Mouse (Mus musculus) MEL (cell line): Measurements from ENCODE around the gene Zmat5. TPM values are rescaled to one million over a fixed set of nuclear protein-coding genes. Genes with fewer than 3 reads are reported as not detected.

Experiments
- DNase-seq: peaks from one replicate; pipeline ENCODE4 v3.0.0; 2011; ENCODE audit warnings: low read depth, low spot score
- H3K27ac ChIP-seq: 2 replicates; pipeline ENCODE4 v1.5.1; 2012; ENCODE audit warnings: low read depth, mild to moderate bottlenecking, control low read depth, low read length, moderate library complexity; ENCODE audit not compliant: control insufficient read depth
- H3K27me3 ChIP-seq, 2 experiments: fragments of 150-350 bp in 1 of 2; sonication (generic) in 1 of 2; 2 replicates each; pipeline ENCODE4 v1.6.1; 2012; ENCODE audit warnings: low read length in 2 of 2, mild to moderate bottlenecking in 2 of 2, improper control_type of control experiment in 1 of 2, moderate library complexity in 1 of 2; ENCODE audit not compliant: insufficient read depth in 2 of 2, control insufficient read depth in 1 of 2
- H3K36me3 ChIP-seq, 2 experiments: 2 replicates each; pipeline ENCODE4 v1.6.1; 2012 to 2014; ENCODE audit warnings: low read length in 2 of 2, improper control_type of control experiment in 1 of 2, inconsistent platforms in 1 of 2, mild to moderate bottlenecking in 1 of 2; ENCODE audit not compliant: insufficient read depth in 2 of 2, control insufficient read depth in 1 of 2
- H3K4me1 ChIP-seq, 2 experiments: fragments of 150-350 bp in 1 of 2; sonication (generic) in 1 of 2; 2 replicates each; pipeline ENCODE4 v1.6.1; 2012; ENCODE audit warnings: low read length in 2 of 2, improper control_type of control experiment in 1 of 2, mild to moderate bottlenecking in 1 of 2; ENCODE audit not compliant: insufficient read depth in 2 of 2, control insufficient read depth in 1 of 2
- H3K4me3 ChIP-seq, 2 experiments: fragments of 150-350 bp in 1 of 2; sonication (generic) in 1 of 2; 2 replicates each; pipeline ENCODE4 v1.5.1; 2012; ENCODE audit warnings: low read depth in 2 of 2, low read length in 2 of 2, mild to moderate bottlenecking in 2 of 2, moderate library complexity in 2 of 2, control low read depth in 1 of 2, improper control_type of control experiment in 1 of 2; ENCODE audit not compliant: control insufficient read depth in 1 of 2, insufficient read depth in 1 of 2
- H3K79me2 ChIP-seq: 2 replicates; pipeline ENCODE4 v1.6.1; 2012; ENCODE audit warnings: mild to moderate bottlenecking, low read length, moderate library complexity; ENCODE audit not compliant: control insufficient read depth, poor library complexity, insufficient read depth
- H3K9ac ChIP-seq: 2 replicates; pipeline ENCODE4 v1.6.1; 2012; ENCODE audit warnings: low read depth, mild to moderate bottlenecking, control low read depth, low read length, moderate library complexity; ENCODE audit not compliant: control insufficient read depth, poor library complexity, severe bottlenecking
- H3K9me3 ChIP-seq: fragments of 150-350 bp; sonication (generic); replicated peaks from 2 replicates; pipeline ENCODE4 v1.6.1; 2012; ENCODE audit warnings: mild to moderate bottlenecking, low read length, improper control_type of control experiment, moderate library complexity; ENCODE audit not compliant: insufficient read depth
- BHLHE40 ChIP-seq: IDR thresholded peaks from 2 replicates; pipeline ENCODE4 v1.6.1; 2012; ENCODE audit warnings: low read depth, mild to moderate bottlenecking, inconsistent platforms, low read length, improper control_type of control experiment, borderline replicate concordance
- CHD1 ChIP-seq: IDR thresholded peaks from 2 replicates; pipeline ENCODE4 v1.6.1; 2012; ENCODE audit warnings: low read depth, mild to moderate bottlenecking, inconsistent platforms, low read length, improper control_type of control experiment
- CHD2 ChIP-seq: IDR thresholded peaks from 2 replicates; pipeline ENCODE4 v1.6.1; 2011; ENCODE audit warnings: low read length, improper control_type of control experiment
- ELF1 ChIP-seq: IDR thresholded peaks from 2 replicates; pipeline ENCODE4 v1.6.1; 2014; ENCODE audit warnings: low read depth, mild to moderate bottlenecking, inconsistent platforms, low read length, improper control_type of control experiment, moderate library complexity
- EP300 ChIP-seq, 2 experiments: IDR thresholded peaks; 2 replicates each; pipeline ENCODE4 v1.6.1; 2011; ENCODE audit warnings: improper control_type of control experiment in 2 of 2, low read length in 2 of 2, low read depth in 1 of 2, mild to moderate bottlenecking in 1 of 2
- ETS1 ChIP-seq: IDR thresholded peaks from 2 replicates; pipeline ENCODE4 v1.6.1; 2012; ENCODE audit warnings: low read depth, mild to moderate bottlenecking, inconsistent platforms, low read length, improper control_type of control experiment, moderate library complexity
- GABPA ChIP-seq: IDR thresholded peaks from 2 replicates; pipeline ENCODE4 v1.6.1; 2012; ENCODE audit warnings: low read depth, mild to moderate bottlenecking, inconsistent platforms, low read length, improper control_type of control experiment, moderate library complexity
- GATA1 ChIP-seq: IDR thresholded peaks from 2 replicates; pipeline ENCODE4 v1.6.1; 2011; ENCODE audit warnings: low read depth, low read length, improper control_type of control experiment
- KAT2A ChIP-seq: conservative IDR thresholded peaks from 2 replicates; pipeline ENCODE4 v1.6.1; 2012; ENCODE audit warnings: low read depth, low read length, improper control_type of control experiment, inconsistent platforms
- MAFK ChIP-seq: IDR thresholded peaks from 2 replicates; pipeline ENCODE4 v1.6.1; 2011; ENCODE audit warnings: low read depth, mild to moderate bottlenecking, low read length, improper control_type of control experiment, borderline replicate concordance
- MAX ChIP-seq: IDR thresholded peaks from 2 replicates; pipeline ENCODE4 v1.6.1; 2011; ENCODE audit warnings: low read length, improper control_type of control experiment
- MAZ ChIP-seq: IDR thresholded peaks from 2 replicates; pipeline ENCODE4 v1.6.1; 2012; ENCODE audit warnings: low read depth, mild to moderate bottlenecking, inconsistent platforms, low read length, improper control_type of control experiment
- MEF2A ChIP-seq: IDR thresholded peaks from 2 replicates; pipeline ENCODE4 v1.6.1; 2014; ENCODE audit warnings: low read depth, mild to moderate bottlenecking, inconsistent platforms, low read length, improper control_type of control experiment; ENCODE audit not compliant: poor library complexity, insufficient replicate concordance, severe bottlenecking; ENCODE audit errors: extremely low read depth
- MXI1 ChIP-seq: IDR thresholded peaks from 2 replicates; pipeline ENCODE4 v1.6.1; 2011; ENCODE audit warnings: mild to moderate bottlenecking, low read depth, low read length, improper control_type of control experiment
- MYB ChIP-seq: IDR thresholded peaks from 2 replicates; pipeline ENCODE4 v1.6.1; 2011; ENCODE audit warnings: mild to moderate bottlenecking, low read depth, low read length, improper control_type of control experiment
- MYC ChIP-seq: IDR thresholded peaks from 2 replicates; pipeline ENCODE4 v1.6.1; 2011; ENCODE audit warnings: low read depth, mild to moderate bottlenecking, low read length, improper control_type of control experiment, moderate library complexity
- NELFE ChIP-seq: IDR thresholded peaks from 2 replicates; pipeline ENCODE4 v1.6.1; 2011; ENCODE audit warnings: low read depth, low read length, improper control_type of control experiment
- NRF1 ChIP-seq: IDR thresholded peaks from 2 replicates; pipeline ENCODE4 v1.6.1; 2014; ENCODE audit warnings: low read depth, mild to moderate bottlenecking, inconsistent platforms, low read length, improper control_type of control experiment, moderate library complexity; ENCODE audit not compliant: poor library complexity, insufficient read depth, severe bottlenecking
- POLR2A ChIP-seq, 2 experiments: IDR thresholded peaks; 2 replicates each; pipeline ENCODE4 v1.6.1; 2011 to 2012; ENCODE audit warnings: low read length in 2 of 2, mild to moderate bottlenecking in 2 of 2, control low read depth in 1 of 2, improper control_type of control experiment in 1 of 2, low read depth in 1 of 2, moderate library complexity in 1 of 2; ENCODE audit not compliant: control insufficient read depth in 1 of 2, insufficient read depth in 1 of 2, poor library complexity in 1 of 2
- SIN3A ChIP-seq: IDR thresholded peaks from 2 replicates; pipeline ENCODE4 v1.6.1; 2012; ENCODE audit warnings: low read length, improper control_type of control experiment, inconsistent platforms
- SMC3 ChIP-seq: IDR thresholded peaks from 2 replicates; pipeline ENCODE4 v1.6.1; 2011; ENCODE audit warnings: low read depth, low read length, improper control_type of control experiment
- TAL1 ChIP-seq: IDR thresholded peaks from 2 replicates; pipeline ENCODE4 v1.6.1; 2012; ENCODE audit warnings: mild to moderate bottlenecking, inconsistent platforms, low read length, moderate library complexity, mixed read lengths
- TBP ChIP-seq: IDR thresholded peaks from 2 replicates; pipeline ENCODE4 v1.8.0; 2011; ENCODE audit warnings: low read depth, low read length, improper control_type of control experiment
- TCF12 ChIP-seq: IDR thresholded peaks from 2 replicates; pipeline ENCODE4 v1.6.1; 2014; ENCODE audit warnings: low read depth, mild to moderate bottlenecking, inconsistent platforms, low read length, improper control_type of control experiment, moderate library complexity
- USF2 ChIP-seq, 2 experiments: IDR thresholded peaks; 2 replicates each; pipeline ENCODE4 v1.6.1; 2011 to 2012; ENCODE audit warnings: improper control_type of control experiment in 2 of 2, low read length in 2 of 2, borderline replicate concordance in 1 of 2, inconsistent platforms in 1 of 2, low read depth in 1 of 2, mild to moderate bottlenecking in 1 of 2; ENCODE audit not compliant: insufficient read depth in 1 of 2
- ZKSCAN1 ChIP-seq: IDR thresholded peaks from 2 replicates; pipeline ENCODE4 v1.6.1; 2012; ENCODE audit warnings: low read depth, mild to moderate bottlenecking, inconsistent platforms, low read length, improper control_type of control experiment, moderate library complexity
- ZMIZ1 ChIP-seq: IDR thresholded peaks from 2 replicates; pipeline ENCODE4 v1.6.1; 2012; ENCODE audit warnings: low read depth, mild to moderate bottlenecking, inconsistent platforms, low read length, improper control_type of control experiment, moderate library complexity
- ZNF384 ChIP-seq: IDR thresholded peaks from 2 replicates; pipeline ENCODE4 v1.6.1; 2012; ENCODE audit warnings: low read depth, mild to moderate bottlenecking, inconsistent platforms, low read length, improper control_type of control experiment
- polyA plus RNA-seq, 2 experiments: library from polyadenylated mRNA; stranded (reverse) in 1 of 2; unstranded in 1 of 2; fragments of >175 nt in 1 of 2; fragments of >200 nt in 1 of 2; gene quantifications; 2 replicates each; pipeline versions ENCODE4 v1.2.1 to v1.2.4; 2012; ENCODE audit warnings: low replicate concordance in 2 of 2, low read depth in 1 of 2; ENCODE audit not compliant: insufficient read length in 2 of 2, insufficient read depth in 1 of 2, missing spikeins in 1 of 2
- total RNA-seq: library from RNA; depleted of rRNA; stranded (reverse); fragments of 300-350 nt; gene quantifications from 2 replicates; pipeline ENCODE4 v1.2.3, GENCODE M21; 2012

The Zmat5 gene
- total and polyA plus RNA-seq, 3 experiments = 36.9 to 39.3 TPM; not detected in 1

DNA sequence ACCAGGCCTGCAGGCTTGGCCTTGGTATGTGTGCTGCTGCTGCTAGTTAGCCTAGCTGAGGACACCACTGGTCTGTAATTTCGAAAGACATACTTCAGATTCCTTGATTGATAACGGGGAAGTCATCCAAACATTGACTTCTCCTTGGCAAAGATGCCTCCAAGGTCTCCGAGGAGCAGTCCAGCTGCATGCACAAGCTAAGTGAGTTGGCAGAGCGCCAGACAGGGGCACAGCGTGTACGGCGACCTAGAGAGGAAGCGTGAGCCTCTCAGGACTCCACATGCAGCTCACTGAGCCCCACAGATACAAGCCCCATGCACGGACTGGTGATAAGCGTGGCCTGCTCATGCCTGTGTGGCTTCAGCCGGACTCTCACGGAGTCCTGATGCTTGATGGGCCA lies 25.1 kb downstream of the Zmat5 start:
- H3K4me3 ChIP-seq = no peak overlapping the region
- H3K9ac ChIP-seq = peak overlapping the region; percentile 27
- H3K9me3 ChIP-seq = no peaks in the 10 kb centered on the region
- peaks cover 0 to 11% of the 10 kb centered on the region in 2 experiments; a peak in 3 of 4 replicates for H3K4me1 ChIP-seq
- no peaks in the 10 kb centered on the region for H3K79me2 ChIP-seq
- H3K36me3 ChIP-seq = peaks cover 0 to 3% of the 10 kb centered on the region in 2 experiments; a peak in 2 of 4 replicates
- TF ChIP-seq GABPA (no peak), MXI1 (peak; percentile 83), CHD1 (no peak), NELFE (no peak), TBP (peak; percentile 13; the same call in 1 of the 2 replicates), KAT2A (no peak), MAZ (no peak), ZNF384 (no peak), ELF1 (no peak), TAL1 (peak; percentile 32), MYB (no peak), SMC3 (no peak), MAX (peak; percentile 86), ETS1 (peak; percentile 64), MEF2A (no peak), CHD2 (no peak), MYC (peak; percentile 90), TCF12 (peak; percentile 63; the same call in 1 of the 2 replicates), MAFK (no peak), USF2 (IDR thresholded peaks at IDR 0.05; ENCODE audit: borderline replicate concordance in 1 of 2, insufficient read depth in 1 of 2, low read depth in 1 of 2, low read length in 2 of 2) (no peak), BHLHE40 (no peak), GATA1 (peak; percentile 68), POLR2A (IDR thresholded peaks at IDR 0.05; ENCODE audit: control insufficient read depth in 1 of 2, insufficient read depth in 1 of 2, low read depth in 1 of 2, low read length in 2 of 2, poor library complexity in 1 of 2) (no peak), EP300 (IDR thresholded peaks at IDR 0.05; ENCODE audit: low read depth in 1 of 2, low read length in 2 of 2) (peak; percentile 38 to 72), SIN3A (peak; percentile 80), ZKSCAN1 (no peak), NRF1 (no peak), ZMIZ1 (no peak)
- no peak overlapping the region for H3K27ac ChIP-seq
- DNase-seq = peak; percentile 92
- H3K27me3 ChIP-seq = no peaks in the 10 kb centered on the region
